Mouse (Mus musculus) kidney, embryonic 16.5 days (tissue): Measurements from ENCODE around the gene Slc27a3. TPM values are rescaled to one million over a fixed set of nuclear protein-coding genes. Genes with fewer than 3 reads are reported as not detected.

ENCODE experiments used
- ATAC-seq: fragments of 200-750 bp; cut with Nextera tagmentation; 2 replicates; pipeline ENCODE4 v1.8.0; 2017; ENCODE audit warnings: moderate TSS enrichment; ENCODE audit not compliant: low FRiP score, low TSS enrichment
- H3K27ac ChIP-seq: fragments of 300-500 bp; sonication (generic); 2 replicates; pipeline ENCODE4 v1.5.1; 2014; ENCODE audit warnings: low read length
- H3K27me3 ChIP-seq: fragments of 300-500 bp; sonication (generic); 2 replicates; pipeline ENCODE4 v1.6.1; 2014; ENCODE audit warnings: low read length, control low read depth, mixed read lengths; ENCODE audit not compliant: insufficient read depth
- H3K36me3 ChIP-seq: fragments of 300-500 bp; sonication (generic); 2 replicates; pipeline ENCODE4 v1.6.1; 2014; ENCODE audit warnings: low read length, control low read depth, mixed read lengths; ENCODE audit not compliant: insufficient read depth
- H3K4me1 ChIP-seq: fragments of 300-500 bp; sonication (generic); 2 replicates; pipeline ENCODE4 v1.6.1; 2014; ENCODE audit warnings: low read length, control low read depth, mixed read lengths; ENCODE audit not compliant: insufficient read depth
- H3K4me2 ChIP-seq: fragments of 300-500 bp; sonication (generic); replicated peaks from 2 replicates; pipeline ENCODE4 v1.6.1; 2014; ENCODE audit warnings: low read depth, low read length
- H3K4me3 ChIP-seq: fragments of 300-500 bp; sonication (generic); 2 replicates; pipeline ENCODE4 v1.5.1; 2014; ENCODE audit warnings: mild to moderate bottlenecking, low read length
- H3K9ac ChIP-seq: fragments of 300-500 bp; sonication (generic); replicated peaks from 2 replicates; pipeline ENCODE4 v1.6.1; 2014; ENCODE audit warnings: low read length
- H3K9me3 ChIP-seq: fragments of 300-500 bp; sonication (generic); 2 replicates; pipeline ENCODE4 v1.6.1; 2016; ENCODE audit warnings: low read length, control low read depth
- WGBS: fragments of 180-500 bp; shearing (Covaris S2); extraction: QIAGEN DNeasy Blood & Tissue Kit; methylation state at CpG from one replicate; pipeline ENCODE4 v1.1.7; 2014; 5-methylcytosine and 5-hydroxymethylcytosine counted together
- polyA plus RNA-seq: library from polyadenylated mRNA; unstranded; fragments of >200 nt; fragmentation: Nextera tagmentation; extraction: Ambion mirVana; gene quantifications from 2 replicates; pipeline ENCODE4 v1.2.1, GENCODE M21; 2015

The Slc27a3 gene
- 15.7 and 18.3 TPM in 2 replicates for polyA plus RNA-seq

DNA sequence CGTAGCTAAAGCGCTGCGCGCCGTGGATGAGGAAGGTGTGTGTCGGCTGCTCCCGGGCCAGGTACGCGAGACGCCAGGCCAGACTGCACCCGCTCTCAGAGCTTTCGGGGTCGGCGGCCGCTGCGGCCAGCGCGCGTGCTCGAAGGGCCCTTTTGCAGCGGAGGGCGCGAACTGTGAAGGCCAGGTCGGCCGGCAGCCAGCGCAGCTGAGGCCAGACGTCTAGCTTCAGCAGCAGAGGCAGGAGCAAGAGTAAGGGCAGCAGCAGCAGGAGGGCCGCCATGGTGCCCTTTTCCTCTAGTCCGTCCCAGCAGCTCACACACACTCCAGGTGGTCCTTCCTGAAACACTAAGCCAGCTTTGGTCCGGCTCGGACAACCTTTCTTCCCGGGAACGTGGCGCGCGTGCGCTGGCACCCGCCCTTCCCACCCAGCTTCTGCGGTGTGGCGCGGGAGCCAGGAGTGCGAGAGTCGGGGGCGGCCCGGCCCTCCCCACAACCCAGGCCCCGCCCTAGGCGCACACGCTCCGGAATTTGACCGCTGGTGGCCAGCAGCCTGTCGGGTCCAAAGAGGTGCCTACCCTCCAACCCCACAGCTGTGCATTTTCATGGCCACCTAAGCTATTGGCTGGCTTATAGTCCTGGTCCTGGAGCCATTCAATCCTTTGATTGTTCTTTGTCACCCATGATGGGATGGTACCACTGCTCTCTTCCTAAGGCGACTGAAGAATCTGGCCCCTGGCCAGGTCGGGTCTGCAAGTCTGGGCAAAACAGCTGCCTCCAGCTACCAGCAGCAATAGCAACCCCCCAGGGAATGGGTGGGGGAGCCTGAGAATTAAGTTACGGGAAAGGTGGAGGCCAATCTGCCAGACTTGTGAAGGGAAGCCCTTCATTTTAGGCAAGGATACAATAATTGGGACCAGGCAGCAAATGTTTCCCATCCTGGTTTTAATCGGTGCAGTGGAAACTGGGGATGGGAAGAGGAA, at the start of gene Slc27a3:
TSS of gene Slc27a3 (minus strand) at position 428 of the 980 bp plus-strand sequence.
- H3K36me3 ChIP-seq = peaks cover 44% of the 10 kb centered on the region
- H3K27ac ChIP-seq = peak within 1 kb of the TSS; percentile 88
- no peaks in the 10 kb centered on the region for H3K9me3 ChIP-seq
- ATAC-seq = peak; percentile 70
- H3K4me3 ChIP-seq = peak within 1 kb of the TSS; percentile 71
- H3K27me3 ChIP-seq = no peaks in the 10 kb centered on the region
- H3K4me1 ChIP-seq = peaks cover 38% of the 10 kb centered on the region
- H3K4me2 ChIP-seq = peak within 1 kb of the TSS; percentile 97
- peak within 1 kb of the TSS; percentile 81 for H3K9ac ChIP-seq
- WGBS = under 1% methylated on average over 55 of the region's 55 CpGs

DNA sequence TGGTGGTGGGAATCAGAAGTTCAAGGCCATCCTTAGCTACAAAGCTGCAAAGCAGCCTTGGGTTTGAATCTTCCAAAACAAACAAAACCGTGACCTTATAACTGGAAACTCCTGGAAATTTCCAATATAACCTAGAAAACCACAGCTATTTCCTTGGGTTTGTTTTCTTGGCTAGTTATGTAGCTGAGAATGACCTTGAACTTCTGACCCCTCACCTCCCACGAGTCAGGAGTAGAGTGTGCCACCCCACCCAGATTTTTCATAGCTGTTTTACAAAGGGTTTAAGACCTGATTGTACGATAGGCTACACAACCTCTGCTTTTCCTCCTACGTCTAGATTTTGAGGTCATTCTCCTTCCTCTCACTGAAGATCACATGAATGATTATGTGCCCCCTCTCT, 47.4 kb upstream of the Slc27a3 start:
- H3K4me3 ChIP-seq = no peak overlapping the region
- H3K9me3 ChIP-seq = no peaks in the 10 kb centered on the region
- H3K27me3 ChIP-seq = no peaks in the 10 kb centered on the region
- H3K4me1 ChIP-seq = peaks cover 7% of the 10 kb centered on the region
- no peak overlapping the region for H3K4me2 ChIP-seq
- no peaks in the 10 kb centered on the region for H3K36me3 ChIP-seq
- no peak overlapping the region for H3K27ac ChIP-seq
- no peak overlapping the region for H3K9ac ChIP-seq
- no peak for ATAC-seq
- 51% methylated on average over 4 of the region's 4 CpGs for WGBS

DNA sequence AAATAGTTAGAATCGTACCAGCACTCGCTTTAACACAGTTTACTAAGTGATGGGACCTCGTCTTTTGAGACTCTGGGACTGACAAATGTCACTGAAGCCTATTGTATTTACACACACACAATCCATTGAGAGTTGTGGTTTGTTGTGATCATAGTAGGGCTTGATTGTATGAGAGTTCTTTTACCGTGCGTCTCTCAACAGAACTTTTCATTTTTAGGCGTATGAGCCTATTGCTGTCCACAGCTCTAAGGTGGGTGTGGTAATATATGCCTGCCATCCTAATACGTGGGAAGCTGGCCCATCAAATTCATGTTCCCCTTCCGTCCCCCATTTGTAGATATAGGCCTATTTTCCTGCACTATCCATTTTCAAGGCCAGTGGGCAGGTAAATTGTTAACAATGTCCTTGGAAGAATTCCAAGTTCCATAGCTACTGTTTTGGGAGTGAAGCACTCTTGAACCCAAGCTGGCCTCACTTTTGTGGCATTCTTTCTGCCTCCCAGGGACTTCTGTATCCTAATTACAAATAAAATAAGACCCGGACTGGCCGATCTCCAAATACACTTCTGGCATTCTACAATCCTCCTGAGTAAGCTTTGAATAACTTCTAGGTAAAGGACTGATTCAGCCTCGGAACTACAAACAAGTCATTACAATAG, 44.5 kb upstream of the Slc27a3 start:
- Histone ChIP-seq H3K27ac (peak overlapping the region; percentile 99), H3K27me3 (no peaks in the 10 kb centered on the region), H3K4me3 (peak overlapping the region; percentile 86), H3K9ac (peak overlapping the region; percentile 71), H3K9me3 (no peaks in the 10 kb centered on the region), H3K36me3 (no peaks in the 10 kb centered on the region), H3K4me1 (peaks cover 29% of the 10 kb centered on the region), H3K4me2 (peak overlapping the region; percentile 68)
- no peak for ATAC-seq
- WGBS = 43% methylated on average over 11 of the region's 11 CpGs

DNA sequence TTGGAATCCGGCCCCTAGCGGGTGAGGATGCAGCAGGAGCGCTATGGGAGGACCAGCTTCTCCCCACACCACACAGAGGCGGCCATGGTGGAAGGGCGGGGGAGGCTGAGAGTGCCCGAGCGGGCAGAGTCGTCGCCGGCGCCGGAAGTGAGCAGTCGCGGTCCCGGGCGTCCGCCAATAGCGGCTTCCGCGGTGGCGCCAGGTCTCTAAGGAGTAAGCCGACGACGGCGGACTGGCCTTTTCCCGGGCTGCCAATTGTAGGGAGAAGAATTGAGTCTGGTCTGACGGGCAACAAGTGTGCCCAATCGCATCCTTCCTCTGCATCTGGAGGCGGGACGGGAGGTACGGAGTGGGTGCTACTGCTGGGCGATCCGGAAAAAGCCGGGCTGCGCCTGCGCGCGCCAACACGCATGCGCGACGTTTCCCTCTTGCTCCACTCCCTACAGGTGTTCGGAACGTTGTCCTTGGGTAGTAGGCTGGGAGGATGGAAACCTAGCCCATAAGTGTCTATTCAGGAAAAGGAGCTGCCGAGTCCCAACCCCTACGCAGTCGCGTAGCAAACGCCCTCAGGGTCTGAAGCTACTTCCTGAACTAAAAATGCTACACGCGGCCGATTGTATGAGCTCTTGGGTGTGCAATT, 43.8 kb upstream of the Slc27a3 start, which contains the start of gene Ints3:
TSS of gene Ints3 (minus strand) at position 242 of the 640 bp plus-strand sequence.
- WGBS = under 1% methylated on average over 52 of the region's 52 CpGs
- peak; percentile 100 for ATAC-seq
- Histone ChIP-seq H3K9me3 (no peaks in the 10 kb centered on the region), H3K27ac (peak within 1 kb of the TSS; percentile 99), H3K36me3 (no peaks in the 10 kb centered on the region), H3K4me2 (peak within 1 kb of the TSS; percentile 97), H3K4me3 (peak within 1 kb of the TSS; percentile 86), H3K9ac (peak within 1 kb of the TSS; percentile 93), H3K4me1 (peaks cover 35% of the 10 kb centered on the region), H3K27me3 (no peaks in the 10 kb centered on the region)

DNA sequence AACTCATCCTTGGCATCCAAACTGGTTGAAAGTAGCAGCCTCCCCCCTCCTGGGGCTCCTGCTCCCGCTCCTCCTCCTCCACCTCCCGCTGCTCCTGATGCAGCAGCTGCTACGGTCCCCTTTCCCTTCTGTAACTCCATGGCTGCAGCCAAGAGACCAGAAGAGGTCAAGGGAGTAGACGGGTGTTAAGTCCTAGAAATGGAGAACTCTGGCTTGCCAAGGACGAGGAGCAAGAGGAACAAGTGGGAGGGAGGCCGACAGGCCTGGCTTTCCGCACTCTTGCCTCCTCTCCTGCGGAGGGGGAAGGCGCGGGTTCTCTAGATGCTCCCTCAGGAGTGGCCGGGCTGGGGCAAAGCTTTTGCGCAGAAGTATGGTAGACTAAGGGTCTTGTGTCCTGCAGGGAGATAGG, 43.1 kb upstream of the Slc27a3 start:
- peak overlapping the region; percentile 97 for H3K4me2 ChIP-seq
- 2% methylated on average over 12 of the region's 12 CpGs for WGBS
- H3K36me3 ChIP-seq = no peaks in the 10 kb centered on the region
- peak overlapping the region; percentile 93 for H3K9ac ChIP-seq
- ATAC-seq = peak; percentile 32
- no peaks in the 10 kb centered on the region for H3K9me3 ChIP-seq
- peak overlapping the region; percentile 99 for H3K27ac ChIP-seq
- peak overlapping the region; percentile 86 for H3K4me3 ChIP-seq
- peaks cover 41% of the 10 kb centered on the region for H3K4me1 ChIP-seq
- no peaks in the 10 kb centered on the region for H3K27me3 ChIP-seq

DNA sequence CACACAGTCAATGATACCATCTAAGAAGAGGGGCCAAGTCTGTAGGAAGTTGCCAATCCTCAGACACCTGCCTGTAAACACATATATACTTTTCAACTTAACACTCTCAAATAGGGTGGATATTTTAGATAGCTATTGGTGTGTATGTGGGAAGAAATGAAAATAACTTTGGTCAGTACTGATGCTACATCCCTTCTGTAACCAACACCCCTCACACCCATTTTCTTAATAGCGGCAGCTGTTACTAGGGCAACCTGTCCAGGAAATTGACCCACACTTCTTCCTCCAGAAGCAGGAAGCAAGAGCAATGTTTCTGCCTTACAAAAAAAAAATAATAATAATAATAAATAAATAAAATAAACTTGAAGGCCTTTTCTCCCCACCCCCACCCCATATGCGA, 42.6 kb upstream of the Slc27a3 start:
- peaks cover 45% of the 10 kb centered on the region for H3K4me1 ChIP-seq
- H3K4me3 ChIP-seq = peak overlapping the region; percentile 86
- peak overlapping the region; percentile 93 for H3K9ac ChIP-seq
- no peaks in the 10 kb centered on the region for H3K9me3 ChIP-seq
- peak overlapping the region; percentile 99; the same call in 1 of the 2 replicates for H3K27ac ChIP-seq
- H3K4me2 ChIP-seq = peak overlapping the region; percentile 97
- ATAC-seq = no peak
- H3K36me3 ChIP-seq = no peaks in the 10 kb centered on the region
- WGBS = 6% methylated on average over 2 of the region's 2 CpGs
- H3K27me3 ChIP-seq = no peaks in the 10 kb centered on the region

DNA sequence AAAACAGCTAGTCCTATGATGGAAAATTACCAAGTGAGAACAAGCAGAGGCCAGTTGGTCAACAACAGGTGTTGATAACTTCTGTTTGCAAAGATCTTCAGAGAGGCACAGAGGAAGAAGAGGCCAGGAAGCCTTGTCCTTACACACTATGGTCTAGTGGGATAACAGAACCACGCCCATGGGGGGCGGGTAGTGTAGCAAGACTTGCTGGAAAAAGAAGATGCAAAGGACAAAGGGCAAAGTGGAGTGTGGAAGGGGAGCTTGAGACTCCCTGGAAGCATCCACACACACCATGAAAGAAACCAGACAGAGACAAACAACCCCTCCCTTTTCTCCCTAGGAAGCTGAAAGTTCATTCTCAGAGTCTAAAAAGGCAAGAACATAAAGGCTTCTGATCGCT, 39.8 kb upstream of the Slc27a3 start:
- H3K9me3 ChIP-seq = no peaks in the 10 kb centered on the region
- no peak overlapping the region for H3K4me3 ChIP-seq
- H3K27me3 ChIP-seq = no peaks in the 10 kb centered on the region
- H3K9ac ChIP-seq = no peak overlapping the region
- H3K36me3 ChIP-seq = no peaks in the 10 kb centered on the region
- no peak overlapping the region for H3K4me2 ChIP-seq
- peaks cover 45% of the 10 kb centered on the region for H3K4me1 ChIP-seq
- no peak for ATAC-seq
- H3K27ac ChIP-seq = no peak overlapping the region
- 84% methylated on average over 3 of the region's 3 CpGs for WGBS

DNA sequence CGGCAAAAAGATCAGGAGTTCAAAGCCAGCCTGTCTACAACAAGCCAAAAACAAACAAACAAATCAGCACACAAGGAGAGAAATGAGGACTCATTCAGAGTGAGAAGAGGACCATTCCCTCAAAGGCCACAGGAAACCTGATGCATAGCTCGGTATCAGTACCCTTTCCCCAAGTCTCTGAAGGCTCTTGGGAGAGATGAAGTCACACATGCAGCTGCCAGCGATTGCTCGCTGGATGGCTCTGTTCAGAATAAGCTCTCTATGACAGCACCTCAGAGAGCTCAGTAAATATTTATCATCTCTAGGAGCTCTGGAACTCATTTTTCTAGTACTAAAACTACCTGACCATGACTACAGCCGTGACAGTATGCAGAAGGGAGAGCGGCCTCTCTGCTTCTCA, 38.4 kb upstream of the Slc27a3 start:
- Histone ChIP-seq H3K27me3 (no peaks in the 10 kb centered on the region), H3K9ac (no peak overlapping the region), H3K9me3 (no peaks in the 10 kb centered on the region), H3K4me3 (no peak overlapping the region), H3K4me1 (peaks cover 41% of the 10 kb centered on the region), H3K4me2 (no peak overlapping the region), H3K27ac (peak overlapping the region; percentile 61), H3K36me3 (peaks cover 5% of the 10 kb centered on the region)
- ATAC-seq = no peak
- WGBS = 74% methylated on average over 6 of the region's 6 CpGs

DNA sequence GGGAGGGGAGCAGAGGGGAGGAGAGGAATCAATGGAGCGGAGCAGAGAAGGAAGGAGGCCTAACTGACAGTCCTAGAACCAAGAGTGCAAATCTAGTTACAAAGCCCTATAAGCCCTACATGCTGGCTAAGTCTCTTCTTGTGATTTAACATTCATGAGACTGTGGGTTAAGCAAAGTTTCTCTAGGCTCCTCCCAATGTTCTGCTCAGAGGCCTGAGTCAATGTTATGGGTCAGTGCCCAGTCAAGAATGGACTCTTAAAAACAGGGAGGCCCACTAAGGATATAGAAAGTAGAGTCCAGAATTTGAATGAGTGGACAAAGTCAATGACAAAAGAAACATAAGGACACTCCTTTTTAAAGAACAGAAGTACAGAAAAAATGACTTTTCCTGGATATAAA, 37.8 kb upstream of the Slc27a3 start:
- H3K27ac ChIP-seq = peak overlapping the region; percentile 61
- H3K4me2 ChIP-seq = no peak overlapping the region
- H3K27me3 ChIP-seq = no peaks in the 10 kb centered on the region
- H3K9me3 ChIP-seq = no peaks in the 10 kb centered on the region
- ATAC-seq = peak; percentile 70; the same call in 1 of the 2 replicates
- peaks cover 10% of the 10 kb centered on the region for H3K36me3 ChIP-seq
- no peak overlapping the region for H3K9ac ChIP-seq
- 91% methylated on average over 1 of the region's 1 CpGs for WGBS
- peaks cover 41% of the 10 kb centered on the region for H3K4me1 ChIP-seq
- H3K4me3 ChIP-seq = no peak overlapping the region
